Mouse (Mus musculus) cerebellum, adult 8-10 months (tissue): ENCODE measurements around the gene Bpifc.
"Not testable (repeated sequence)": the region's sequence is repeated elsewhere in the genome, so short reads cannot be mapped to it uniquely, and the experiment has no call there.

Source experiments
- DNase-seq: peaks from one replicate; pipeline ENCODE4 v3.0.0; 2022

The Bpifc gene

GRCm38 (mm10) chr10:86011781-86012180 lies at the start of gene Bpifc:
Gene Bpifc, minus strand, starts transcription at chr10:86011895.
- DNase-seq: no peak

GRCm38 (mm10) chr10:86060267-86060666 lies 48.6 kb upstream of the Bpifc start:
- no peak for DNase-seq

GRCm38 (mm10) chr10:86057712-86058111 lies 46.0 kb upstream of the Bpifc start:
- no peak for DNase-seq

- DNase-seq: no peak
These were observed 45.6 kb upstream of the Bpifc start for GRCm38 (mm10) chr10:86057286-86057685.

- no peak for DNase-seq
These were observed 44.7 kb upstream of the Bpifc start for GRCm38 (mm10) chr10:86056297-86056903.

GRCm38 (mm10) chr10:86052818-86053522 lies 41.3 kb upstream of the Bpifc start:
- DNase-seq: no peak

GRCm38 (mm10) chr10:86050522-86050921 lies 38.8 kb upstream of the Bpifc start:
- DNase-seq: no peak

- no peak for DNase-seq
These were observed 36.1 kb upstream of the Bpifc start for GRCm38 (mm10) chr10:86047786-86048185.

GRCm38 (mm10) chr10:86046371-86046770 lies 34.7 kb upstream of the Bpifc start:
- no peak for DNase-seq

GRCm38 (mm10) chr10:86044066-86044465 lies 32.4 kb upstream of the Bpifc start:
- DNase-seq: no peak

GRCm38 (mm10) chr10:86043651-86044050 lies 32.0 kb upstream of the Bpifc start:
- DNase-seq: no peak

GRCm38 (mm10) chr10:86034007-86034728 lies 22.5 kb upstream of the Bpifc start:
- no peak for DNase-seq

- DNase-seq: no peak
These were observed 20.8 kb upstream of the Bpifc start for GRCm38 (mm10) chr10:86032517-86032916.

- DNase-seq: no peak
These were observed 19.0 kb upstream of the Bpifc start for GRCm38 (mm10) chr10:86030743-86031142.

- DNase-seq: not testable (repeated sequence)
These were observed 15.1 kb upstream of the Bpifc start for GRCm38 (mm10) chr10:86026807-86027206.

- no peak for DNase-seq
These were observed 14.7 kb upstream of the Bpifc start for GRCm38 (mm10) chr10:86026354-86026753.

- DNase-seq: no peak
These were observed 14.2 kb upstream of the Bpifc start for GRCm38 (mm10) chr10:86025906-86026305.

- DNase-seq: no peak
These were observed 11.5 kb upstream of the Bpifc start for GRCm38 (mm10) chr10:86023149-86023548.

GRCm38 (mm10) chr10:86022474-86022816 lies 10.8 kb upstream of the Bpifc start:
- no peak for DNase-seq

- peak; percentile 87 for DNase-seq
These were observed 10.2 kb upstream of the Bpifc start, which contains the start of gene Fbxo7 for GRCm38 (mm10) chr10:86021749-86022473. Gene Fbxo7, plus strand, starts transcription at chr10:86021972.

- DNase-seq: no peak
These were observed 9.7 kb upstream of the Bpifc start for GRCm38 (mm10) chr10:86021408-86021748.

- DNase-seq: no peak
These were observed 7.1 kb upstream of the Bpifc start for GRCm38 (mm10) chr10:86018813-86019212.

GRCm38 (mm10) chr10:86017781-86018180 lies 6.1 kb upstream of the Bpifc start:
- no peak for DNase-seq
